Mouse (Mus musculus) embryonic facial prominence, embryonic 14.5 days (tissue): ENCODE data around the gene Med13l. TPM values are rescaled to one million over a fixed set of nuclear protein-coding genes. Genes with fewer than 3 reads are reported as not detected.

ENCODE experiments used
- ATAC-seq: fragments of 200-750 bp; cut with Nextera tagmentation; 2 replicates; pipeline ENCODE4 v1.8.0; 2017; ENCODE audit warnings: low read depth, moderate number of reproducible peaks, moderate TSS enrichment
- DNase-seq: peaks from one replicate; pipeline ENCODE4 v3.0.0-alpha.2; 2015; ENCODE audit warnings: low spot score
- H3K27ac ChIP-seq: fragments of 300-500 bp; sonication (generic); replicated peaks from 2 replicates; pipeline ENCODE4 v1.5.1; 2014; ENCODE audit warnings: low read depth, mild to moderate bottlenecking, low read length, moderate library complexity
- H3K27me3 ChIP-seq: fragments of 300-500 bp; sonication (generic); replicated peaks from 2 replicates; pipeline ENCODE4 v1.6.1; 2014; ENCODE audit warnings: low read length; ENCODE audit not compliant: control insufficient read depth, insufficient read depth
- H3K36me3 ChIP-seq: fragments of 300-500 bp; sonication (generic); 2 replicates; pipeline ENCODE4 v1.6.1; 2014; ENCODE audit warnings: low read length, mixed read lengths; ENCODE audit not compliant: control insufficient read depth, insufficient read depth
- H3K4me1 ChIP-seq: fragments of 300-500 bp; sonication (generic); 2 replicates; pipeline ENCODE4 v1.6.1; 2014; ENCODE audit warnings: antibody characterized with exemption, low read length; ENCODE audit not compliant: control insufficient read depth, insufficient read depth
- H3K4me2 ChIP-seq: fragments of 300-500 bp; sonication (generic); 2 replicates; pipeline ENCODE4 v1.6.1; 2014; ENCODE audit warnings: low read depth, mild to moderate bottlenecking, low read length, moderate library complexity, mixed read lengths
- H3K4me3 ChIP-seq: fragments of 300-500 bp; sonication (generic); 2 replicates; pipeline ENCODE4 v1.5.1; 2014; ENCODE audit warnings: low read depth, mild to moderate bottlenecking, low read length
- H3K9ac ChIP-seq: fragments of 300-500 bp; sonication (generic); 2 replicates; pipeline ENCODE4 v1.6.1; 2014; ENCODE audit warnings: low read depth, mild to moderate bottlenecking, low read length, moderate library complexity, mixed read lengths
- H3K9me3 ChIP-seq: fragments of 300-500 bp; sonication (generic); 2 replicates; pipeline ENCODE4 v1.6.1; 2016; ENCODE audit warnings: low read length; ENCODE audit not compliant: control insufficient read depth
- WGBS: fragments of 180-500 bp; shearing (Covaris S2); extraction: QIAGEN DNeasy Blood & Tissue Kit; methylation state at CpG from one replicate; pipeline ENCODE4 v1.1.7; 2014; 5-methylcytosine and 5-hydroxymethylcytosine counted together
- polyA plus RNA-seq: library from polyadenylated mRNA; unstranded; fragments of >200 nt; fragmentation: Nextera tagmentation; extraction: Ambion mirVana; gene quantifications from 2 replicates; pipeline ENCODE4 v1.2.1, GENCODE M21; 2014

Gene Med13l
- polyA plus RNA-seq, 1 experiment from 2014 or later = 16.5 TPM

- WGBS = 59% methylated on average over 13 of the region's 13 CpGs
- no peak overlapping the region for H3K4me2 ChIP-seq
- ATAC-seq (peak; percentile 50; the same call in 1 of the 2 replicates), DNase-seq (no peak)
- H3K4me1 ChIP-seq = peaks cover 24% of the 10 kb centered on the region
- no peaks in the 10 kb centered on the region for H3K36me3 ChIP-seq
- H3K9me3 ChIP-seq = no peaks in the 10 kb centered on the region
- no peak overlapping the region for H3K4me3 ChIP-seq
- no peak overlapping the region for H3K9ac ChIP-seq
- no peaks in the 10 kb centered on the region for H3K27me3 ChIP-seq
- no peak overlapping the region for H3K27ac ChIP-seq
Measured at GRCm38 (mm10) chr5:118606636-118607035, 46.2 kb downstream of the Med13l start.

- Histone ChIP-seq H3K27ac (no peak overlapping the region), H3K4me2 (no peak overlapping the region), H3K4me3 (no peak overlapping the region), H3K4me1 (peaks cover 15% of the 10 kb centered on the region; the same call in 1 of the 2 replicates), H3K9me3 (no peaks in the 10 kb centered on the region), H3K9ac (no peak overlapping the region), H3K36me3 (no peaks in the 10 kb centered on the region), H3K27me3 (no peaks in the 10 kb centered on the region)
- DNase-seq (no peak), ATAC-seq (no peak)
- WGBS = 94% methylated on average over 1 of the region's 1 CpGs
Measured at GRCm38 (mm10) chr5:118607900-118608299, 47.4 kb downstream of the Med13l start.

- DNase-seq = no peak
- Histone ChIP-seq H3K27me3 (no peaks in the 10 kb centered on the region), H3K36me3 (no peaks in the 10 kb centered on the region), H3K27ac (no peak overlapping the region), H3K9ac (no peak overlapping the region), H3K9me3 (no peaks in the 10 kb centered on the region), H3K4me3 (no peak overlapping the region), H3K4me1 (peaks cover 28% of the 10 kb centered on the region), H3K4me2 (no peak overlapping the region)
- ATAC-seq = no peak
- 74% methylated on average over 5 of the region's 5 CpGs for WGBS
Measured at GRCm38 (mm10) chr5:118610468-118610867, 50.0 kb downstream of the Med13l start.

- Histone ChIP-seq H3K27ac (no peak overlapping the region), H3K4me1 (peaks cover 22% of the 10 kb centered on the region), H3K4me3 (no peak overlapping the region), H3K4me2 (no peak overlapping the region), H3K9me3 (no peaks in the 10 kb centered on the region), H3K9ac (no peak overlapping the region), H3K36me3 (no peaks in the 10 kb centered on the region), H3K27me3 (no peaks in the 10 kb centered on the region)
- 67% methylated on average over 13 of the region's 13 CpGs for WGBS
- ATAC-seq (no peak), DNase-seq (no peak)
Measured at GRCm38 (mm10) chr5:118612956-118613631, 52.6 kb downstream of the Med13l start.

GRCm38 (mm10) chr5:118613704-118614103 is 53.2 kb downstream of the Med13l start:
- WGBS = 57% methylated on average over 2 of the region's 2 CpGs
- H3K27ac ChIP-seq = no peak overlapping the region

GRCm38 (mm10) chr5:118614116-118614515 is 53.6 kb downstream of the Med13l start:
- 37% methylated on average over 8 of the region's 8 CpGs for WGBS
- no peak for ATAC-seq
- no peaks in the 10 kb centered on the region for H3K36me3 ChIP-seq
- no peak overlapping the region for H3K4me2 ChIP-seq
- DNase-seq = no peak
- H3K9ac ChIP-seq = no peak overlapping the region
- no peak overlapping the region for H3K27ac ChIP-seq
- no peaks in the 10 kb centered on the region for H3K9me3 ChIP-seq
- no peak overlapping the region for H3K4me3 ChIP-seq
- peaks cover 27% of the 10 kb centered on the region for H3K4me1 ChIP-seq
- no peaks in the 10 kb centered on the region for H3K27me3 ChIP-seq

More at GRCm38 (mm10) chr5:118613704-118614103, 53.2 kb downstream of the Med13l start:
- Histone ChIP-seq H3K4me1 (peaks cover 23% of the 10 kb centered on the region), H3K36me3 (no peaks in the 10 kb centered on the region), H3K4me3 (no peak overlapping the region), H3K4me2 (no peak overlapping the region), H3K9ac (no peak overlapping the region), H3K9me3 (no peaks in the 10 kb centered on the region), H3K27me3 (no peaks in the 10 kb centered on the region)
- ATAC-seq (no peak), DNase-seq (no peak)

- Histone ChIP-seq H3K4me1 (peaks cover 27% of the 10 kb centered on the region), H3K4me3 (no peak overlapping the region), H3K36me3 (no peaks in the 10 kb centered on the region), H3K27me3 (no peaks in the 10 kb centered on the region), H3K9ac (no peak overlapping the region), H3K4me2 (no peak overlapping the region), H3K9me3 (no peaks in the 10 kb centered on the region), H3K27ac (no peak overlapping the region)
- DNase-seq (no peak), ATAC-seq (no peak)
- WGBS = 25% methylated on average over 2 of the region's 2 CpGs
Measured at GRCm38 (mm10) chr5:118614571-118614981, 54.1 kb downstream of the Med13l start.

- 46% methylated on average over 12 of the region's 12 CpGs for WGBS
- peak; percentile 43; the same call in 1 of the 2 replicates for ATAC-seq
- Histone ChIP-seq H3K27me3 (no peaks in the 10 kb centered on the region), H3K36me3 (no peaks in the 10 kb centered on the region), H3K4me1 (peaks cover 22% of the 10 kb centered on the region), H3K27ac (no peak overlapping the region), H3K9me3 (no peaks in the 10 kb centered on the region), H3K4me2 (no peak overlapping the region), H3K9ac (no peak overlapping the region), H3K4me3 (no peak overlapping the region)
- DNase-seq = no peak
Measured at GRCm38 (mm10) chr5:118618963-118619610, 58.6 kb downstream of the Med13l start.
